Mouse (Mus musculus): ENCODE data around the gene Kansl1l. TPM values are rescaled to one million over a fixed set of nuclear protein-coding genes. Genes with fewer than 3 reads are reported as not detected.

Gene Kansl1l
- polyA plus RNA-seq, 1 experiment = not detected

- H3K27ac ChIP-seq (ENCODE audit: insufficient read depth, low read depth, low read length) = no peak overlapping the region
- WGBS = 90% methylated on average over 6 of the region's 6 CpGs
- no peaks in the 10 kb centered on the region for H3K4me1 ChIP-seq (ENCODE audit: control insufficient read depth, insufficient read depth, low read length)
- H3K4me3 ChIP-seq (ENCODE audit: insufficient read depth, low read depth, low read length) = no peak overlapping the region
- TF ChIP-seq POLR2A (IDR thresholded peaks at IDR 0.05; ENCODE audit: insufficient read depth, low read depth, low read length) (no peak), CTCF (IDR thresholded peaks at IDR 0.05; ENCODE audit: insufficient read depth, low read depth, low read length) (no peak)
Measured at GRCm38 (mm10) chr1:66841510-66841909, 24.1 kb upstream of the Kansl1l start.

- no peaks in the 10 kb centered on the region for H3K4me1 ChIP-seq (ENCODE audit: control insufficient read depth, insufficient read depth, low read length)
- TF ChIP-seq POLR2A (IDR thresholded peaks at IDR 0.05; ENCODE audit: insufficient read depth, low read depth, low read length) = no peak
- TF ChIP-seq CTCF (IDR thresholded peaks at IDR 0.05; ENCODE audit: insufficient read depth, low read depth, low read length) = no peak
- no peak overlapping the region for H3K4me3 ChIP-seq (ENCODE audit: insufficient read depth, low read depth, low read length)
- 86% methylated on average over 7 of the region's 7 CpGs for WGBS
- H3K27ac ChIP-seq (ENCODE audit: insufficient read depth, low read depth, low read length) = no peak overlapping the region
Measured at GRCm38 (mm10) chr1:66839755-66840438, 22.5 kb upstream of the Kansl1l start.

GRCm38 (mm10) chr1:66839135-66839534 is 21.8 kb upstream of the Kansl1l start:
- no peak for TF ChIP-seq CTCF (IDR thresholded peaks at IDR 0.05; ENCODE audit: insufficient read depth, low read depth, low read length)
- no peak for TF ChIP-seq POLR2A (IDR thresholded peaks at IDR 0.05; ENCODE audit: insufficient read depth, low read depth, low read length)
- Histone ChIP-seq H3K27ac (ENCODE audit: insufficient read depth, low read depth, low read length) (no peak overlapping the region), H3K4me1 (ENCODE audit: control insufficient read depth, insufficient read depth, low read length) (no peaks in the 10 kb centered on the region), H3K4me3 (ENCODE audit: insufficient read depth, low read depth, low read length) (no peak overlapping the region)
- 56% methylated on average over 1 of the region's 1 CpGs for WGBS

GRCm38 (mm10) chr1:66838184-66839042 is 21.1 kb upstream of the Kansl1l start:
- WGBS = 52% methylated on average over 16 of the region's 16 CpGs
- Histone ChIP-seq H3K4me1 (ENCODE audit: control insufficient read depth, insufficient read depth, low read length) (no peaks in the 10 kb centered on the region), H3K27ac (ENCODE audit: insufficient read depth, low read depth, low read length) (no peak overlapping the region), H3K4me3 (ENCODE audit: insufficient read depth, low read depth, low read length) (no peak overlapping the region)
- TF ChIP-seq CTCF (IDR thresholded peaks at IDR 0.05; ENCODE audit: insufficient read depth, low read depth, low read length) = no peak
- no peak for TF ChIP-seq POLR2A (IDR thresholded peaks at IDR 0.05; ENCODE audit: insufficient read depth, low read depth, low read length)

- Histone ChIP-seq H3K27ac (ENCODE audit: insufficient read depth, low read depth, low read length) (no peak overlapping the region), H3K4me3 (ENCODE audit: insufficient read depth, low read depth, low read length) (no peak overlapping the region), H3K4me1 (ENCODE audit: control insufficient read depth, insufficient read depth, low read length) (no peaks in the 10 kb centered on the region)
- WGBS = 88% methylated on average over 3 of the region's 3 CpGs
- TF ChIP-seq CTCF (IDR thresholded peaks at IDR 0.05; ENCODE audit: insufficient read depth, low read depth, low read length) (no peak), POLR2A (IDR thresholded peaks at IDR 0.05; ENCODE audit: insufficient read depth, low read depth, low read length) (no peak)
Measured at GRCm38 (mm10) chr1:66837207-66837606, 19.8 kb upstream of the Kansl1l start.

GRCm38 (mm10) chr1:66832636-66833165 is 15.3 kb upstream of the Kansl1l start:
- H3K27ac ChIP-seq (ENCODE audit: insufficient read depth, low read depth, low read length) = no peak overlapping the region
- H3K4me1 ChIP-seq (ENCODE audit: control insufficient read depth, insufficient read depth, low read length) = no peaks in the 10 kb centered on the region
- WGBS = 91% methylated on average over 7 of the region's 7 CpGs
- TF ChIP-seq POLR2A (IDR thresholded peaks at IDR 0.05; ENCODE audit: insufficient read depth, low read depth, low read length) (no peak), CTCF (IDR thresholded peaks at IDR 0.05; ENCODE audit: insufficient read depth, low read depth, low read length) (no peak)
- H3K4me3 ChIP-seq (ENCODE audit: insufficient read depth, low read depth, low read length) = no peak overlapping the region

- H3K27ac ChIP-seq (ENCODE audit: insufficient read depth, low read depth, low read length) = no peak overlapping the region
- TF ChIP-seq POLR2A (IDR thresholded peaks at IDR 0.05; ENCODE audit: insufficient read depth, low read depth, low read length) (no peak), CTCF (IDR thresholded peaks at IDR 0.05; ENCODE audit: insufficient read depth, low read depth, low read length) (no peak)
- H3K4me3 ChIP-seq (ENCODE audit: insufficient read depth, low read depth, low read length) = no peak overlapping the region
- H3K4me1 ChIP-seq (ENCODE audit: control insufficient read depth, insufficient read depth, low read length) = no peaks in the 10 kb centered on the region
- WGBS = 75% methylated on average over 9 of the region's 9 CpGs
Measured at GRCm38 (mm10) chr1:66831824-66832600, 14.7 kb upstream of the Kansl1l start.

- WGBS = 74% methylated on average over 9 of the region's 9 CpGs
- TF ChIP-seq CTCF (IDR thresholded peaks at IDR 0.05; ENCODE audit: insufficient read depth, low read depth, low read length) (no peak), POLR2A (IDR thresholded peaks at IDR 0.05; ENCODE audit: insufficient read depth, low read depth, low read length) (no peak)
Measured at GRCm38 (mm10) chr1:66829400-66830080, 12.2 kb upstream of the Kansl1l start.

More at GRCm38 (mm10) chr1:66829400-66830080, 12.2 kb upstream of the Kansl1l start:
- no peak overlapping the region for H3K27ac ChIP-seq (ENCODE audit: insufficient read depth, low read depth, low read length)
- no peak overlapping the region for H3K4me3 ChIP-seq (ENCODE audit: insufficient read depth, low read depth, low read length)
- no peaks in the 10 kb centered on the region for H3K4me1 ChIP-seq (ENCODE audit: control insufficient read depth, insufficient read depth, low read length)

All from olfactory bulb, adult 2 months (tissue).